Mouse (Mus musculus) midbrain, embryonic 10.5 days (tissue): Measurements from ENCODE around the gene Atp5h. TPM values are rescaled to one million over a fixed set of nuclear protein-coding genes. Genes with fewer than 3 reads are reported as not detected.

Experiments used
- DNase-seq: peaks from one replicate; pipeline ENCODE4 v3.0.0-alpha.2; 2017; ENCODE audit warnings: low spot score
- H3K27ac ChIP-seq: fragments of 300-500 bp; sonication (generic); replicated peaks from 2 replicates; pipeline ENCODE4 v1.5.1; 2016; ENCODE audit warnings: mild to moderate bottlenecking
- H3K27me3 ChIP-seq: fragments of 300-500 bp; sonication (generic); 2 replicates; pipeline ENCODE4 v1.6.1; 2016; ENCODE audit warnings: low read depth, mild to moderate bottlenecking; ENCODE audit not compliant: poor library complexity, severe bottlenecking
- H3K36me3 ChIP-seq: fragments of 300-500 bp; sonication (generic); 2 replicates; pipeline ENCODE4 v1.6.1; 2016; ENCODE audit warnings: mild to moderate bottlenecking, moderate library complexity
- H3K4me1 ChIP-seq: fragments of 300-500 bp; sonication (generic); 2 replicates; pipeline ENCODE4 v1.6.1; 2016
- H3K4me3 ChIP-seq: fragments of 300-500 bp; sonication (generic); 2 replicates; pipeline ENCODE4 v1.5.1; 2016; ENCODE audit warnings: mild to moderate bottlenecking, moderate library complexity
- H3K9me3 ChIP-seq: fragments of 300-500 bp; sonication (generic); replicated peaks from 2 replicates; pipeline ENCODE4 v1.6.1; 2016; ENCODE audit warnings: mild to moderate bottlenecking
- WGBS: fragments of 180-500 bp; shearing (Covaris S2); methylation state at CpG from one replicate; pipeline ENCODE4 v1.1.7; 2016; 5-methylcytosine and 5-hydroxymethylcytosine counted together
- polyA plus RNA-seq: library from polyadenylated mRNA; unstranded; fragments of >200 nt; fragmentation: Nextera tagmentation; extraction: Ambion mirVana; gene quantifications from 2 replicates; pipeline ENCODE4 v1.2.1, GENCODE M21; 2016

Gene Atp5h
- polyA plus RNA-seq, 1 experiment from 2014 or later: 929 TPM

DNA sequence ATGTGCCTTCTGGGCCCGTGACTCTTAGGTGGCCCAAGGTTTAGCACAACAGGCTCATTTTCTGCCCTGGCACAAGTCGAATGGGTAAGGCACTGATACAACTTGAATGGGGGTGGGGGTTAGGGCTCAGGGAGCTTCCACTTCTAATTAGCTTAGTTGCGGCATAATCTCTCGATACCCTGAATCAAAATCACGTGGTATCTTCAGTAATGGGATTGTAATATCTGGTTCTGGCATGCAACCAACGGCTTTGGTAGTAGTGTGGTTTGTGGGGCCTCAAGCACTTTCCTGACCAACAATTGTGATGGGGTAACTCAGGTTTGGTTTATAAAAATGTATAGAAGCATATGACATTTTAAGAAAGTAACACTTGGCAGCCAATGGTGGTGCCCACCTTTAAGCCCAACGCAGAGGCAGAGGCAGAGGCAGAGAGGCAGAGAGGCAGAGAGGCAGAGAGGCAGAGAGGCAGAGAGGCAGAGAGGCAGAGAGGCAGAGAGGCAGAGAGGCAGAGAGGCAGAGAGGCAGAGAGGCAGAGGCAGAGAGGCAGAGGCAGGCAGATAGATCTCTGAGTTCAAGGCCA lies 32.6 kb upstream of the Atp5h start:
- 86% methylated on average over 7 of the region's 7 CpGs for WGBS
- Histone ChIP-seq H3K27me3 (no peaks in the 10 kb centered on the region), H3K4me3 (no peak overlapping the region), H3K9me3 (no peaks in the 10 kb centered on the region), H3K36me3 (no peaks in the 10 kb centered on the region), H3K4me1 (peaks cover 27% of the 10 kb centered on the region), H3K27ac (no peak overlapping the region)
- DNase-seq: no peak

DNA sequence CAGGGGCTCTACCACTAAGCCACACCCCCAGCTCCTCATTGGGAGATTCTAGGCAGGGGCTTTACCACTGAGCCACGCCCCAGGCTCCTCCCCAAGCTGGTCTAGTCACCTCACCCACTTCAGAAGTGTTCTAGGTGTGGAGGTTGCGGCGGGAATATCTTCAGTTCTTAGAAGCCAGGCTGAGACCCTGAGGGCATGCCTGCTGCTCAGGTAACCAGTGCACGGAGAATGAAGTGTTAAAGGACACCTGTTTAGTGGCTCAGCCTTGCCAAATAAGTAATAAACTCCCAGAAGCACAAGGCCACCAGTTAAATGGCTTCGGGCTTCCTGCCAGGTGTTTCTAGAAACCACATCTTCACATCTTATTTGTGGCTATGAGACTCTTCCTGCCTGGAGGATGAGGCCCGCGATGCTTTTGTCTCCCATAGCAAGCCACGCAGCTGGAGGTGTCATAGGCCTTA lies 32.0 kb upstream of the Atp5h start:
- H3K4me1 ChIP-seq: peaks cover 24% of the 10 kb centered on the region
- H3K36me3 ChIP-seq: no peaks in the 10 kb centered on the region
- no peak overlapping the region for H3K27ac ChIP-seq
- no peak for DNase-seq
- 88% methylated on average over 8 of the region's 8 CpGs for WGBS
- no peaks in the 10 kb centered on the region for H3K9me3 ChIP-seq
- no peaks in the 10 kb centered on the region for H3K27me3 ChIP-seq
- no peak overlapping the region for H3K4me3 ChIP-seq

DNA sequence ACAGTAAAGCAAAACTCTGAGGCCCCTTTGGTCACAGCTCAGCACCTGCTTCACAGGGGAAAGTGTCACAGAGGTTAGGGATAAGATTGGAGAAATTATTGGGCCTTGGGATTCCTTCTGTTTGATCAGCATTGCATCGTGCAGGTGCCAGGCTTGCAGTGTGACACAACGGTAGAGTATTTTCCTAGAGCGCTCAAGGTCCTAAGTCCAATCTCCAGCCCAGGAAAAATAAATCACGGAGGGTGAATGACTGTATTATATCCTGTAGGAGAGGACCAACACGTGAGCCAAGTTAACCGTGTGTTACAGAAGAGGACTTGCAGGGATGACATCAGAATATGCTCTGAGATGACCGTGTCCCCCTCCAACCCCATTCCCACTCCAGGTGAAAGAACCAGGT lies 30.4 kb upstream of the Atp5h start:
- Histone ChIP-seq H3K36me3 (no peaks in the 10 kb centered on the region), H3K4me3 (no peak overlapping the region), H3K27me3 (no peaks in the 10 kb centered on the region), H3K9me3 (no peaks in the 10 kb centered on the region), H3K27ac (no peak overlapping the region), H3K4me1 (peaks cover 24% of the 10 kb centered on the region)
- WGBS: 92% methylated on average over 7 of the region's 7 CpGs
- no peak for DNase-seq

DNA sequence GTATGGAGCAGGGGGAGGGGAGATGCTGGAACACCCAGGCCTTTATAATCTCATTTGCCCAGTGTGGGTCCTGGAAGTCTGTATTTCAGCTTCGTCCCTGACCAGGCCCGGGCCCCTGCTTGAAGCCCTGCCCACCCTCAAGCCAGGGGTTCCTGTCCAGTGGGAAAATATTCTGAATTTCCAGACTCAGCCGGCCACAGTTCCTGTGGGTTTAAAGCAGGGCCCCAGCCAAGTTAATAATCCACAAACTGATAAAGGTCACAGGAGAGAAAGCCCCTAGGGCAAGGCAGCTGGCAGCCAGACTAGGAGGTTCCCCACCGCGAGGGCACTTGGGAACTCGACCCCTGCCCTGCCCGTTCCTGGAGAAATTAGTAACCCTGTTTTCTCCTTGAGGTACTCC lies 29.2 kb upstream of the Atp5h start:
- Histone ChIP-seq H3K4me1 (peaks cover 24% of the 10 kb centered on the region), H3K4me3 (no peak overlapping the region), H3K27me3 (no peaks in the 10 kb centered on the region), H3K9me3 (no peaks in the 10 kb centered on the region), H3K27ac (no peak overlapping the region; the same call in 1 of the 2 replicates), H3K36me3 (no peaks in the 10 kb centered on the region)
- WGBS: 65% methylated on average over 7 of the region's 7 CpGs
- no peak for DNase-seq

DNA sequence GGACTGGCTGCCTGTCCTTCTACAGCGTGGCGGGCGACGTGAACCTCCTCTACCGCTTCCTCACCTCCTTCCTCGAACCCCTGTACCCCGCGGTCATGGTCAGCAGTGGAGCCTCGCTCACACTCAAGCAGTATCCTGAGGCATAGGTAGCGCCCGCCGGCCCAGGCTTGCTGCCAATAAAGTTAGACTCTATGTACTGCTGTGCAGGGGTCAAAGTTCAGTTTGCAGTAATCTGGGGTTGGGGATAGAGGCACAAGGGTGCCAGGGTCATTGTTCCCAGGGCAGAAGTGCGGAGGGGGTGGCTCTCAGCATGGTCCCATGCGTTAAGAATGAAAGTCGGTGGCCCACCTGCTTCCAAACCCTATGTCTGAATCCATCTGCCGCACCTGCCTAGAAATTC lies 28.3 kb upstream of the Atp5h start:
- Histone ChIP-seq H3K4me3 (no peak overlapping the region), H3K27ac (no peak overlapping the region), H3K4me1 (peaks cover 24% of the 10 kb centered on the region), H3K27me3 (no peaks in the 10 kb centered on the region), H3K9me3 (no peaks in the 10 kb centered on the region), H3K36me3 (no peaks in the 10 kb centered on the region)
- DNase-seq: no peak
- 83% methylated on average over 16 of the region's 16 CpGs for WGBS

DNA sequence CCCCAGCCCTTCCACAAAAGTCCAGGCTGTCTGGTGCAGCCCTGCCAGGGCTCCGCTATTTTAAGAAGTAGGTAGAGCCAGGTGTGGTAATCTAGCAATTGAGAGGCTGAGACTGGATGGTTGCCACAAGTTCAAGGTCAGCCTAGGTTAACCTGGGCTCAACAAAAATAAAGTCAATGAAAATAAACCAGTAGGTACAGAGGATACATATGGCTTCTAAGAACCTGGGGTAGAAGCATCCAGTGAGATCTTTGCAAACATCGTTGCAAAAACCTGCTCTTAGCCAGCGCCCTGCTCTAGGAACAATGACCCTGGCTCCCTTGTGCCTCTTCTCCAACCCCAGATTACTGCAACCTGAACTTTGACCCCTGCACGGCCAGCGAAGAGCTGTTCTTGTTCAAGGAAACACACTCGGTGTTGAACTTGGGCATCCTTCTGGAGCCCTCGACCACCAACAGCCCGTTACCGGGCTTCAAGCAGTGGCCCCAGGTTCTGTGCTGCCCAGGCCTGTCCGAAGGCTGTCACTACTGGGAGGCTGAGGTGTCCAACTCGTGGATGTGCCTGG lies 27.6 kb upstream of the Atp5h start:
- H3K36me3 ChIP-seq: no peaks in the 10 kb centered on the region
- WGBS: 86% methylated on average over 11 of the region's 11 CpGs
- H3K4me1 ChIP-seq: peaks cover 24% of the 10 kb centered on the region
- no peak overlapping the region for H3K4me3 ChIP-seq
- no peaks in the 10 kb centered on the region for H3K9me3 ChIP-seq
- no peak for DNase-seq
- no peaks in the 10 kb centered on the region for H3K27me3 ChIP-seq
- no peak overlapping the region for H3K27ac ChIP-seq

DNA sequence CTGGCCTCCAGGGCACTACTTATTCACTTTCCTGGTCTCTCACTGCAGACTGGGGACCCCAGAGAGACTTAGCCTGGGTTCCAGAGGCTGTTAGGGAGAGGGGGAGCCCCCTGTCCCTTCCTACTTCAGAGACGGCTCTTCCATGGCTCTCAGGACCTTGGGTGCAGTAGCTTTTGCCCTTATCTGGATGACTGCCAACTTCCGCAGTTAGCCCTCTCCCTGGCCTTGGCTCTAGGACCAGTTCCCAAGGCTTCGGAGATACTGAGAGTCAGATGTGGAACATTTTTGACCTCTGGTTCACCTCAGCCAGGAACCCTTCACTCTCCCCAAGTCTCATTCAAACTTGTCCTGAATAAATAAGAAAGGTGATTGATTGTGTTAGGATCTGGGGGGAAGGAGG lies 27.1 kb upstream of the Atp5h start:
- Histone ChIP-seq H3K27ac (no peak overlapping the region; the same call in 1 of the 2 replicates), H3K36me3 (no peaks in the 10 kb centered on the region), H3K9me3 (no peaks in the 10 kb centered on the region), H3K4me1 (peaks cover 24% of the 10 kb centered on the region), H3K27me3 (peaks cover 2% of the 10 kb centered on the region; the same call in 1 of the 2 replicates), H3K4me3 (no peak overlapping the region)
- no peak for DNase-seq
- 87% methylated on average over 3 of the region's 3 CpGs for WGBS

DNA sequence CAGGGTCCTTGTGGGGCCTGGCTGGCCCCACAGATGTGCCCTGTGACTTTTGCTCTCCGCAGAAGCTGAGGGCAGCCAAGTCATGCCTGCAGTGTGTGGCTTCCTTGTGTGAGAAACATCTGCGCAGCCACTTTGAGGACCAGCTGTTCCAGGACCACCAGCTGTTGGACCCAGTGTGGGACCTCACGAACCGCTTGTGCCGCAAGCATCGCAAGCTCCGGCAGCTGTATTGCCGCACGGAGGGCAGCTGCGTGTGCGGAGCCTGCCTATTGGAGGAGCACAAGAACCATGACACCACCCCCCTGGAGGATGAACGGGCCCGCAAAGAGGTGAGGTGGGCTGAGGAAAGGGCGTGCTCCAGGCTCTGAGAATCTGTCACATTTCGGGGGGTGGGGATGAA lies 21.7 kb upstream of the Atp5h start:
- Histone ChIP-seq H3K4me3 (no peak overlapping the region), H3K9me3 (no peaks in the 10 kb centered on the region; the same call in 1 of the 2 replicates), H3K36me3 (no peaks in the 10 kb centered on the region), H3K4me1 (peaks cover 12% of the 10 kb centered on the region), H3K27ac (no peak overlapping the region), H3K27me3 (peaks cover 10% of the 10 kb centered on the region; the same call in 1 of the 2 replicates)
- DNase-seq: peak; percentile 20
- 48% methylated on average over 15 of the region's 15 CpGs for WGBS

DNA sequence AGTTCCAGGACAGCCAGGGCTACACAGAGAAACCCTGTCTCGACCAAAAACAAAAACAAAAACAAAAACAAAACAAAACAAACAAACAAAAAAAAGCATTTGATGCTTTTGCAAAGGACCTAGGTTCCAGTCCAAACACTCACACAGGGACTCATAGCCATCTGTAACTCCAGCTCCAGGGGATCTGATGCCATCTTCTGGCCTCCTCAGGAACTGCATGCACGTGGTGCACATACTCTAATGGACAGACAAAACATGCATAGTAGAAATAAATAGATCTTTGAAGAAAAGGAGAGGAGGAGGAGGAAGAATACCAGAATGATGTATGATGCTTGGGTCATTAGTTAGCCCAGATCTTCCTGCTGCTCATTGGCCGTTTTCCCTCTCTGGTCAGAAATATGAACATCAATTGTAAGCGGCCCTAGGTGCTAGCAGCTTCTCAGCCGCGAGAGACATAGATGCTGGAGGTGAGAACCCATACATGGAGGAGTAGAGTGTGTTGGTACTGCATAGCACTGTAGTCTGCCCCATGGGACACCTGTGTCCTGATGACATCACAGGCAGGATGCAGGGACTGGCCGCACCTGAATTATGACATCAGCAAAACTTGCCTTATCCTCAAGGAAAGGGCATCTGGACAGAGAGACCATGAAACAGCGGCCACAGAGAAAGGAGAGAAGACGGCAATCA lies 20.3 kb upstream of the Atp5h start, which contains the start of gene Trim80:
TSS of gene Trim80 (plus strand) at position 640 of the 690 bp plus-strand sequence.
- no peak for DNase-seq
- Histone ChIP-seq H3K4me3 (no peak within 1 kb of the TSS), H3K4me1 (peaks cover 26% of the 10 kb centered on the region), H3K27ac (no peak within 1 kb of the TSS), H3K36me3 (no peaks in the 10 kb centered on the region), H3K9me3 (no peaks in the 10 kb centered on the region; the same call in 1 of the 2 replicates), H3K27me3 (peaks cover 15% of the 10 kb centered on the region)
- WGBS: 92% methylated on average over 9 of the region's 9 CpGs

DNA sequence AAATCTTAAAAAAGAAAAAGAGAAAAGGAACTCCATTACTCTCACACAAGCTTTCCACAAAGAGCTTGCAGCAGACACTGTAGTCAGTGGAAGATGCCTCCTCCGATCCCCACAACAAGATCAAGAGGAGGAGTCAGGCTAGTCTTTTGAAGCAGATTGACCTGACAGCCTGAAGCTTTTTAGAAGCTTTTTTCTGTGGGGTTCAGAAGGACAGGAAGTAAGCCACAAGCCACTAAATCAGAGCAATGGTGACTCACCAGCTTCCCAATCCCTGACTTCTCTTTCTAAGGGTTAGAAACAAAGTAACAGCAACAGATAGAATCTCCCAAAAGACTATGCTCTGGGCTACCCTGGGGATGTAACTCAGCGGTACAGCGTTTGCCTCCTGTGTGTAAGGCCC lies 19.6 kb upstream of the Atp5h start:
- Histone ChIP-seq H3K9me3 (no peaks in the 10 kb centered on the region; the same call in 1 of the 2 replicates), H3K36me3 (no peaks in the 10 kb centered on the region), H3K4me1 (peaks cover 28% of the 10 kb centered on the region), H3K27me3 (peaks cover 20% of the 10 kb centered on the region), H3K27ac (no peak overlapping the region), H3K4me3 (no peak overlapping the region)
- 91% methylated on average over 3 of the region's 3 CpGs for WGBS
- no peak for DNase-seq

DNA sequence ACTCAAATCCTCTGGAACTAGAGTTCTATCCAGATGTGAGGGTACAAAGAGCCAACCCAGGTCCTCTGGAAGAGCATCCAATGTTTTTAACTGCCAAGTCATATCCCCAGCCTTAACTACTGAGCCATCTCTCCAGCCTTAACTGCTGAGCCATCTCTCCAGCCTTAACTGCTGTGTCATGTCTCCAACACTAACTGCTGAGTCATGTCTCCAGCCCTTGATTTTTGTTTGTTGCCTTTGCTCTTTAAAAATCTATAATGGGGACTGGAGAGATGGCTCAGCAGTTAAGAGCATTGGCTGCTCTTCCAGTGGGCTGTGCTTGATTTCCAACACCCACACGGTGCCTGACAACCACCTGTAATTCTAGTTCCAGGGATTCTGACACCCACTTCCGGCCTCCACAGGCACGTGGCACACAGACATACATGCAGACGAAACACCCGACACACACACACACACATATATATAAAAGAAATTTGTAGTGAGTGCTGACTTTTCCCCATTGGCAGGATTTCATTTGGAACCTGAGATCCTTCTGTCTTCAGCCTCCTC lies 17.9 kb upstream of the Atp5h start:
- 88% methylated on average over 5 of the region's 5 CpGs for WGBS
- Histone ChIP-seq H3K27me3 (peaks cover 20% of the 10 kb centered on the region), H3K4me1 (peaks cover 28% of the 10 kb centered on the region), H3K9me3 (no peaks in the 10 kb centered on the region; the same call in 1 of the 2 replicates), H3K36me3 (peaks cover 6% of the 10 kb centered on the region), H3K27ac (no peak overlapping the region), H3K4me3 (no peak overlapping the region)
- no peak for DNase-seq

DNA sequence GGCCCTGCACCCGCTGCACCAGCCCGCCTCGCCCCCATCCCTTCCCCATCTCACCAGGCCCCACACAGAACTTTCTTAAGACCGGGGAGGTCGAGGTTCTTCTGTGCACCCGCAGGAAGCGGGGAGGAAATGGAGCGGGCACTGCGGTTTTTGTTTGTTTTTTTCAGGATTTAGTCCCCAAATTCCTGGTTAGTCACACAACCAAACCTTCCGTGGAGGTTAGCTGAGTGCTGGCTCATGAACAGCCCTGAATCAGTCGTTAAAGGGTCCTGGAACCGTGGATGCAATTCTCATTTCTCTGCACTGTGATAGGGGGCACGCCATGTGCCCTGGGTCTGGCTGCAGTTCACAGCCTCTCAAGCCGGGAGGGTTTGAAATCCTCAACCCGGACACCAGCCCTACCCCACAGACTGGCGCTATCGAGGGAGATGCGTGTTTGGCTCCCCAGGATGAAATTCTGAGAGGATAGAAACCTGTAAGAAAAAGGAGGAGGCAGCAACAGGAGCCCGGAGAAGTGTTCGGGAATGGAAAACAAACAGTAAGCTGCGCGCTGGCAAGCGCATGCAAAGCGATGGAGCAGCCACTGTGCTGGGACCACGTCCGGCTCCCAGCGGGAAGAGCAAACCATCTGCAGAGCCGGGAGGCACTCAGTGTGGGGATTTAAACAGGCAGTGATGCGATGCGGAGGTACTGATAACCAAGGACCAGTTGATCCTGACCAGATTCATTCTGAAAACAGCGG lies 16.0 kb upstream of the Atp5h start:
- H3K36me3 ChIP-seq: peaks cover 25% of the 10 kb centered on the region
- peak; percentile 67 for DNase-seq
- WGBS: 5% methylated on average over 31 of the region's 31 CpGs
- peaks cover 20% of the 10 kb centered on the region for H3K4me1 ChIP-seq
- H3K9me3 ChIP-seq: no peaks in the 10 kb centered on the region; the same call in 1 of the 2 replicates
- H3K27me3 ChIP-seq: peaks cover 10% of the 10 kb centered on the region
- peak overlapping the region; percentile 50 for H3K4me3 ChIP-seq
- H3K27ac ChIP-seq: peak overlapping the region; percentile 82
